Mouse (Mus musculus) myocyte (in vitro differentiated cells): Measurements from ENCODE around the gene Aurkaip1.

Source experiments
- CEBPB ChIP-seq: IDR thresholded peaks from 2 replicates; pipeline ENCODE4 v1.6.1; 2011; ENCODE audit warnings: mild to moderate bottlenecking, moderate library complexity; ENCODE audit not compliant: poor library complexity, insufficient read depth, severe bottlenecking
- E2F4 ChIP-seq: IDR thresholded peaks from one replicate; pipeline ENCODE4 v1.6.1; 2011; ENCODE audit warnings: mild to moderate bottlenecking, control low read depth, moderate library complexity; ENCODE audit not compliant: insufficient read depth
- MYOD1 ChIP-seq, 3 experiments: IDR thresholded peaks; one replicate each; pipeline ENCODE4 v1.6.1; 2011; ENCODE audit warnings: control low read depth in 2 of 3, low read depth in 2 of 3, mild to moderate bottlenecking in 2 of 3, moderate library complexity in 1 of 3; ENCODE audit not compliant: insufficient read length in 2 of 3, control insufficient read depth in 1 of 3
- MYOG ChIP-seq, 3 experiments: IDR thresholded peaks; one replicate each; pipeline ENCODE4 v1.6.1; 2011; ENCODE audit warnings: control low read depth in 2 of 3, low read depth in 2 of 3, mild to moderate bottlenecking in 2 of 3; ENCODE audit not compliant: insufficient read length in 2 of 3, control insufficient read depth in 1 of 3, insufficient read depth in 1 of 3
- POLR2A ChIP-seq: IDR thresholded peaks from one replicate; pipeline ENCODE4 v1.6.1; 2011; ENCODE audit warnings: low read depth, mild to moderate bottlenecking, control low read depth, moderate library complexity; ENCODE audit not compliant: insufficient read length
- POLR2AphosphoS2 ChIP-seq: IDR thresholded peaks from one replicate; pipeline ENCODE4 v1.6.1; 2011; ENCODE audit warnings: low read depth, control low read depth; ENCODE audit not compliant: insufficient read length
- REST ChIP-seq: IDR thresholded peaks from one replicate; pipeline ENCODE4 v1.6.1; 2011; ENCODE audit warnings: mild to moderate bottlenecking, control low read depth, moderate library complexity; ENCODE audit not compliant: insufficient read depth, insufficient read length
- SRF ChIP-seq: IDR thresholded peaks from one replicate; pipeline ENCODE4 v1.6.1; 2011; ENCODE audit warnings: low read depth; ENCODE audit not compliant: control insufficient read depth, insufficient read length

DNA sequence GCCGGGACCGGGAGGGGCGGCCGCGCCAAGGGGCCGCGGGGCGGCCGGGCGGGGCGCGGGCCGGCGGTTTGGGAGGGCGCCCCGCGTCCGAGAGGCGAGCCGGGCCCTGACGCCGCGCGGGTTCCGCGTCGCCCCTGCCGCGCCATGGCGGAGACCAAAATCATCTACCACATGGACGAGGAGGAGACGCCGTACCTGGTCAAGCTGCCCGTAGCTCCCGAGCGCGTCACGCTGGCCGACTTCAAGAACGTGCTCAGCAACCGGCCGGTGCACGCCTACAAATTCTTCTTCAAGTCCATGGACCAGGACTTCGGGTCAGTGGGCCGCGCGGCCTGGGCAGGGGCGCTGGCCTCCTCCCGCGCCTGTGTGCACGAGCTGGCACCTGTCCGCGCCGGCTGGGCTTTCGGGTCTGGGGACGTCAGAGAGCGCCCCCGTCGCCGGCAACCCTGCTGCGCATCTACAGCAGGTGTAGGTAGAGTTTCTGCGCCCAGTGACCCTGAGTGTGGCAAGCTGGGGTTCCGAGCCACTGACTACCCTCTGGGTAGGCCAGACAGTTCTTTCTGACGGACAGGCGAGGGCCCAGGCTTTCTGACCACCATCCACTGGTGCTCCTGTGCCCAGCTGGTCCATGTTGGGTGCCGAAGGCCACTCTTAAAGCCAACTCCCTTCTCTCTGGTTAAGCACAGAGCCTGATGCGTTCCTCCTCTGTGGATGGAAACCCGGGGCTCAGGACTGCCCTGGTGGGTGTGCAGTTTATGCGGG is 16.7 kb downstream of the Aurkaip1 start:
- TF ChIP-seq POLR2A (no peak), MYOG (IDR thresholded peaks at IDR 0.05; ENCODE audit: control insufficient read depth in 1 of 3, insufficient read depth in 1 of 3, insufficient read length in 2 of 3, low read depth in 2 of 3) (peak in 2 of 3 experiments; percentile 15 to 66), MYOD1 (IDR thresholded peaks at IDR 0.05; ENCODE audit: control insufficient read depth in 1 of 3, insufficient read length in 2 of 3, low read depth in 2 of 3) (peak in 2 of 3 experiments; percentile 20 to 51), REST (no peak), POLR2AphosphoS2 (no peak), SRF (no peak), CEBPB (no peak), E2F4 (no peak)
